Mouse (Mus musculus) kidney, adult 10 weeks (tissue): Measurements from ENCODE around the gene Drd5. TPM values are rescaled to one million over a fixed set of nuclear protein-coding genes. Genes with fewer than 3 reads are reported as not detected.

Experiments used
- polyA plus RNA-seq: library from polyadenylated mRNA; stranded (reverse); fragments of 350-450 nt; fragmentation: Illumina TruSeq; extraction: RNeasy Lipid Tissue Mini Kit (QIAGEN cat#74804); gene quantifications from one replicate; pipeline ENCODE4 v1.2.3, GENCODE M21; 2014; ENCODE audit warnings: low read depth, low replicate concordance

Drd5 gene
- not detected for polyA plus RNA-seq

GRCm38 (mm10) chr5:38318966-38319786 lies at the start of gene Drd5:
Gene Drd5 (plus strand): TSS chr5:38319367.

GRCm38 (mm10) chr5:38275771-38276170 lies 43.4 kb upstream of the Drd5 start, which contains the start of gene Otop1:
Gene Otop1 (plus strand): TSS chr5:38275972.

Other genes starting within 250 kb of the Drd5 start
- gene Nsg1, start 159.5 kb upstream of the Drd5 start, polyA plus RNA-seq, result 1.9 TPM
- gene Zbtb49, start 98.9 kb upstream of the Drd5 start, polyA plus RNA-seq, result 2.2 TPM
- 31.7 TPM for gene Lyar, start 98.9 kb upstream of the Drd5 start, polyA plus RNA-seq
- 63.9 TPM for gene Tmem128, start 59.2 kb upstream of the Drd5 start, polyA plus RNA-seq
- 0.12 TPM for gene Otop1, start 43.4 kb upstream of the Drd5 start, polyA plus RNA-seq
- gene Slc2a9, start 183.8 kb downstream of the Drd5 start, polyA plus RNA-seq, result 15.4 TPM
- gene Wdr1, start 243.9 kb downstream of the Drd5 start, polyA plus RNA-seq, result 49.2 TPM